Mouse (Mus musculus) gastrocnemius, postnatal 36 days (tissue): ENCODE data around the gene Ak7. TPM values are rescaled to one million over a fixed set of nuclear protein-coding genes. Genes with fewer than 3 reads are reported as not detected.

ENCODE experiments used
- DNase-seq, 2 experiments: peaks; one replicate each; pipeline ENCODE4 v3.0.0; 2022
- intact Hi-C: fragments of 180-260 bp; cut with DNase I; formaldehyde crosslinking; loops from one replicate; pipeline ENCODE4 v1.15.1; 2025
- long read RNA-seq, 2 experiments: library from polyadenylated mRNA; stranded (forward); transcript quantifications; one replicate each; pipeline ENCODE4 v2.0.0; 2021
- total RNA-seq, 2 experiments: library from RNA; stranded (reverse); gene quantifications; 2 replicates each; pipeline ENCODE4 v1.2.3; 2021

Gene Ak7
- not detected for total RNA-seq
- long read RNA-seq, experiment 1, partial matches to known transcripts = 0 of 1 reads
- long read RNA-seq, experiment 1, other reads (novel, unspliced or antisense) = 1 of 1 reads
- long read RNA-seq, experiment 2, partial matches to known transcripts = 0 of 1 reads
- long read RNA-seq, experiment 2, other reads (novel, unspliced or antisense) = 1 of 1 reads

GRCm38 (mm10) chr12:105705799-105706487 is at the start of gene Ak7:
Gene Ak7 (plus strand): TSS chr12:105705976.
- intact Hi-C loops = no loop called here
- DNase-seq = peak; percentile 67 to 73

- DNase-seq = no peak
- intact Hi-C loops = no loop called here
Measured at GRCm38 (mm10) chr12:105676274-105676673, 29.5 kb upstream of the Ak7 start.

GRCm38 (mm10) chr12:105678211-105678610 is 27.6 kb upstream of the Ak7 start:
- intact Hi-C loops = no loop called here
- DNase-seq = no peak

- no peak for DNase-seq
- intact Hi-C loops = no loop called here
Measured at GRCm38 (mm10) chr12:105678762-105679161, 27.0 kb upstream of the Ak7 start.

- peak in 1 of 2 experiments; percentile 36 for DNase-seq
- intact Hi-C loops = no loop called here
Measured at GRCm38 (mm10) chr12:105683933-105684901, 21.6 kb upstream of the Ak7 start, which contains the start of gene Gskip. Gene Gskip (plus strand): TSS chr12:105684829.

GRCm38 (mm10) chr12:105685001-105685691 is 20.6 kb upstream of the Ak7 start, which contains the start of gene Atg2b:
Gene Atg2b (minus strand): TSS chr12:105685211.
- intact Hi-C loops = loop anchor here (5.0 kb wide), 1 partner anchor 97 kb away; the partner anchor contains the start of gene Papola
- peak; percentile 93 for DNase-seq

- no peak for DNase-seq
Measured at GRCm38 (mm10) chr12:105686791-105687190, 19.0 kb upstream of the Ak7 start.

GRCm38 (mm10) chr12:105687416-105687815 is 18.4 kb upstream of the Ak7 start:
- intact Hi-C loops = loop anchor here (5.0 kb wide), 1 partner anchor 95 kb away; the partner anchor contains the start of gene Papola
- DNase-seq = no peak

More at GRCm38 (mm10) chr12:105686791-105687190, 19.0 kb upstream of the Ak7 start:
- intact Hi-C loops = loop anchor here (5.0 kb wide), 1 partner anchor 96 kb away; the partner anchor contains the start of gene Papola

- intact Hi-C loops = loop anchor here (5.0 kb wide), 1 partner anchor 94 kb away; the partner anchor contains the start of gene Papola
- no peak for DNase-seq
Measured at GRCm38 (mm10) chr12:105688546-105688945, 17.2 kb upstream of the Ak7 start.

- no peak for DNase-seq
- intact Hi-C loops = loop anchor here (5.0 kb wide), 1 partner anchor 93 kb away; the partner anchor contains the start of gene Papola
Measured at GRCm38 (mm10) chr12:105689435-105689834, 16.3 kb upstream of the Ak7 start.

- no peak for DNase-seq
- intact Hi-C loops = no loop called here
Measured at GRCm38 (mm10) chr12:105694021-105694420, 11.8 kb upstream of the Ak7 start.

- DNase-seq = no peak
- intact Hi-C loops = no loop called here
Measured at GRCm38 (mm10) chr12:105695848-105696247, 9.9 kb upstream of the Ak7 start.

GRCm38 (mm10) chr12:105697104-105697780 is 8.5 kb upstream of the Ak7 start:
- intact Hi-C loops = no loop called here
- DNase-seq = no peak

- intact Hi-C loops = no loop called here
- DNase-seq = no peak
Measured at GRCm38 (mm10) chr12:105700433-105700832, 5.3 kb upstream of the Ak7 start.

GRCm38 (mm10) chr12:105718616-105719015 is 12.8 kb downstream of the Ak7 start:
- no peak for DNase-seq
- intact Hi-C loops = no loop called here

- DNase-seq = no peak
- intact Hi-C loops = no loop called here
Measured at GRCm38 (mm10) chr12:105720196-105720595, 14.4 kb downstream of the Ak7 start.

- no peak for DNase-seq
- intact Hi-C loops = no loop called here
Measured at GRCm38 (mm10) chr12:105721452-105722132, 15.8 kb downstream of the Ak7 start.

GRCm38 (mm10) chr12:105722657-105723056 is 16.9 kb downstream of the Ak7 start:
- intact Hi-C loops = no loop called here
- no peak for DNase-seq

GRCm38 (mm10) chr12:105724616-105725015 is 18.8 kb downstream of the Ak7 start:
- intact Hi-C loops = loop anchor here (5.0 kb wide), 1 partner anchor 227 kb away; no protein-coding TSS in a partner anchor
- DNase-seq = no peak
